Mouse (Mus musculus) bone marrow, adult 2 months (tissue): ENCODE measurements at regions not wholly inside any gene's neighbourhood (a gene's known extent, or its start where the extent isn't known, plus 50 kb on each side); places are given as distances from the start of the nearest gene placed in this dataset.

ENCODE experiments used
- CTCF ChIP-seq: fragments of 200-500 bp; IDR thresholded peaks from 2 replicates; pipeline ENCODE4 v1.5.1; 2011; ENCODE audit warnings: low read length, control low read depth; ENCODE audit not compliant: control insufficient read depth, insufficient read depth
- POLR2A ChIP-seq: fragments of 200-500 bp; IDR thresholded peaks from 2 replicates; pipeline ENCODE4 v1.6.1; 2011; ENCODE audit warnings: low read depth, mild to moderate bottlenecking, control low read depth, low read length, borderline replicate concordance; ENCODE audit not compliant: control insufficient read depth

GRCm38 (mm10) chr9:112826592-112826991 lies 590.9 kb upstream of the Arpp21 start:
- TF ChIP-seq CTCF, result no peak
- TF ChIP-seq POLR2A, result no peak
